Mouse (Mus musculus) cerebellum, adult (tissue): Measurements from ENCODE around the gene Erc2.

ENCODE experiments used
- ATAC-seq: cut with Nextera tagmentation; 2 replicates; pipeline ENCODE4 v1.9.2; 2017; ENCODE audit warnings: mild to moderate bottlenecking, moderate library complexity, mixed read lengths; ENCODE audit not compliant: insufficient number of reproducible peaks, low FRiP score, low TSS enrichment

Erc2 gene

DNA sequence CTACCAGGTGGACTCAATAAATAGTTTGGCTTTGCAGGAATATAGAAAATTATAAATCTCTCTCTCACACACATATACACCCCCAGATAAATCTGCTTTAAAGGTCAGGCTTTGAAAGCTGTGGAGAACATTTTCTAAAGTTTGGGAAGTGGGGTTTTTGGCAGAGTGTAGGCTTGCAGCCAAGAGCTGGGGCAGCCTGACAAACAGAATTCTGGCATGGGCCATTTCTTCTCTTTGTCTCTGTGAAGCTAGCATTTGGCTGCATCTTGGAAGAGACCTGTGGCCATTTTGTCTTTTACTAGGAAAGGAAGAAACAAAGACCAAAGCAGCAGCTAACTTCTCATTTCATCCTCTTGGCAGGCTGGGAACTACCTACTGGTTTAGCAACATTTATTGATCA lies 40.0 kb downstream of the Erc2 start:
- ATAC-seq, result no peak

DNA sequence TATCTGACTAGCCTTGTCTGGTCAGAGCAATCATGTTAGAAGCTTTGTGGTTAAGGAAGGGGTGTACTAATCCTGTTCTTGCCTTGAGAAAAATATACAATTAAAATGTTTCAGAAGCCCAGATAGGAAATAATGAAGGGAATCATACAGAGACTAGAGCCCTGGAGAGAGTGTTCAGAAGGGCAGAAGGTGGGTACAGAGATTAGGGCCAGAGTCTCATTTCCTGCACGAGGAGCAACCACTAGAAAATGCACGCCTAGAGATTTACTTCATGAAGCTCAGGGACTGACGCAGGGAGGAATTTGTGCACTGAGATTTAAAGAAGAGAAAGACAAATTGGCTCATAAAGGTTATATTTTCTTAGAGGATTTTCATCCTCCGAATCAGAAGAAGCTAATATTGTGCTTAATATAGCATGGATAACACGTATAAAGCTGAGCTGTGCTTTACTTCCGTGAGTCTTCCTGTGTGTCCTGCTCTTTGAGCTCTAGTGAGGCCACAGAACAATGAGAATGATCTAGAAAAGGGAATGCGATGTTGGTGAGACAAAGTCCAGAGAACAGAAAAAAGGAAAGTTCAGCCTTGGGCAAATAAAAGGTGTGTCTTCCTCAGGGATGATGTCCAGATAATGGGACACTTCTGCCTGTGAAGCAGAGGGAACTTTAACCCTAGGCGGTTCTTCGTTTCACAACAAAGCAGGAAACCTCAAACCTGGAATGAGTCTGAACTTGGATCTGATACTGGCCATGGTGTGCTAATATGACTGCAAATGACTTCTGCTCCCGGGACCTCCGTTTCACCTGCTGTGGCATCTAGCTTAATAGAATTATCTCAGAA lies 45.0 kb downstream of the Erc2 start:
- ATAC-seq, result no peak

DNA sequence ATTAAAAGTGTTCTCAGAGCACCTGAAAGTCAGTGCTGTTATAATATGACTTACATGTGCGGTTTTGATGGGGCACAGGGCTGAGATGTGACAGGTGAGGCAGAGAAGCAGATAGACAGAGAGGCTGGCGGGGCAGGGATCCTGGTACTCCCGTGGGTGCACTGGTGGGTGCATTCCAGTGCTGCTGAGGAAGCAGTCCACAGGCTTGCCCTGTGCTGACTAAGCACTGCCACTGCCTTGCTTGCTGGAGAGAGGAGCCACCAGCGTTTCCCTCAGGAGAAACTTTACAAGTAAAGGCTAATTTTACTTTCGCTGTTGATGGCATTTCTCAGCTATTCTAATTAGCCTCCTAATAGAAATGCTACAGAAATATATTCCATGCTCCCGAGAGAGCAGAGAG lies 45.9 kb downstream of the Erc2 start:
- ATAC-seq, result no peak

DNA sequence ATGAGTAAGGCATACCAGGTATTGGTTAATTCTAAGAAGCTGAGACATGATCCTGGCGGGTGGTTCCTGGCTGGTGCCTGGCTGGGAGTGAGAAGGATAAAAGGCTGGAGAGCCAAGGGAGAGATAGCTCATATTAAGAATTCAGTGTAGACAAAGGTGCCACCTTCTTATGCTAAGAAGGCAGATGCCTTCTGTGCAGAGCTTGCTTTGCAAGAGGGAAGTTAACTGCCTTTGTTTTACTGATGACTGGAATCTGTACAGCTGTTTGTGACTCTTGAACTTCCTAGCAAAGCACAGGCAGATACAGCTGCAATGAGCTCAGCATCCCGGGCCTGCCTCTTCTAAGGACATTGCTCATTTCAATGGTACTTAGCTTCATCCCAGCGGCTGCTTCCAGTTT lies 47.7 kb downstream of the Erc2 start:
- ATAC-seq, result no peak

GRCm38 (mm10) chr14:27672761-27673160 lies 50.5 kb downstream of the Erc2 start:
- ATAC-seq, result no peak

DNA sequence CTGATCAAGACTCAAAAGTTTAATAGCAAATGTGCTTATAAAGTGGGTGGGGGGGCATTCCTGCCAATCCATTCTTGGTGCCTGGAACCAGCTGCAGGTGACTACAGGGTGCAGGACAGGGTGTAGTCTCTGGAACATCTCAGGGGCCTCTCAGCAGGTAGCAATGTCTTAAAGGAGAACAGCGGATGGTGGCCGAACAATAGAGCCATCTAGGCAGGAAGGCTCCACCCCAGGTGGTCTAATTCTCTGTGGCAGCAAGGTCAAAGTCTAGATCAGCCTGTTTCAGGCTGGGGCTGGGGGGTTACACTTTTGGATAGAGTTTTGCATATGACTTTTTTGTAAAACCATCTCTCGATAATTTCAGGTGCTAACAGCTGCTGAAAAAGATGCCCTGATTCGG lies 51.9 kb downstream of the Erc2 start:
- ATAC-seq, result no peak

- ATAC-seq, result no peak
Observed at GRCm38 (mm10) chr14:27674561-27674960, 52.3 kb downstream of the Erc2 start.

- ATAC-seq, result no peak
Observed at GRCm38 (mm10) chr14:27675071-27675470, 52.8 kb downstream of the Erc2 start.

DNA sequence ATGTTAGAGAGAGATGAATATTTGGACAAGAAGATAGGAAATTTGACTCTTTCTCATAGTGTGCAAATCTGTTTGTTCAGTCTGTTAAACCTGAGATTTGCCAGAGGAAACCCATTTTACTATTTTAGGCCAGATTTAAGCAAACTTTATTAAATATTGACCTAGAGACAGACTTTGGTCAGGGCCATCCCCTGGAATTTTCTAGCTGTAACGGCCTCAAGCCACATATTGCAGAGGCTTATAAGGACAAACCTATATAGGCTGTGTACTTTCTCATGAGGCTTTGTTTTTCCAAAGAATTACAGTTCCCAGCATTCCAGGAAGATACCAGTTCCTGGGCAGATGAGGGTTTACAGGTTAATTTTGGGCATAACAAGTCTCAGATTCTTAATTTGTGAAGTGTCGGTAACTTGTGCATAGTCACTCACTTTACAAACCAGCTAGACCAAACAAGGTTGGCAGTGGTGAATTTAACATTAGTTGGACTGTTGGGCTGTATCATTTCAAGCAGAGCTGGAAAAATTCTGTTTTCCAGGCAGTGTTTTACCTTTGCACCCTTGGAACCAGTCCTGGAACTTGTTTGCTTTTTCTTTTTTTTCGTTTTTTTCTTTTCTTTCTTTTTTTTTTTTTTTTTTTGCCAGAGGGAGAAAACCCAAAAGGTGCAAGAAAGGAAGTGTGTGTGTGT lies 60.3 kb downstream of the Erc2 start:
- ATAC-seq, result no peak

GRCm38 (mm10) chr14:27695781-27696180 lies 73.6 kb downstream of the Erc2 start:
- ATAC-seq, result peak; percentile 93

DNA sequence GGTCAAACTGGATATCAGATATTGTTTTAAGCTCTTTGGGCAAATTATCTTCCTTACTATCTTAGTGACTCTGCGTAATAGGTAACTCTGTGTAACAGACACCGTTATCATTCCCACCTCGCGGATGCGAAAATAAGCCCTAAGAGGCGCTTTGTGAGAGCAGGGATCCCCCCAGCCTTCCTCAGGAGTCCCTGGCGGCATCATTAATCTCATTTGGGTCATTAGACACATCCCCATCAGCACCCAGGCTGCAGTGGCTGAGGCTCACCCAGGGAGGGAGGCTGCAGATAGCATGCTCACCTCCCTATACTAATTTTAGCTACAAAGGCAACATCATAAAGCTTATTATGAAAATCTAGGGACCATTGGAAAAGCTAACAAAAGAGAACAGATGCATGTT lies 95.1 kb downstream of the Erc2 start:
- ATAC-seq, result no peak

DNA sequence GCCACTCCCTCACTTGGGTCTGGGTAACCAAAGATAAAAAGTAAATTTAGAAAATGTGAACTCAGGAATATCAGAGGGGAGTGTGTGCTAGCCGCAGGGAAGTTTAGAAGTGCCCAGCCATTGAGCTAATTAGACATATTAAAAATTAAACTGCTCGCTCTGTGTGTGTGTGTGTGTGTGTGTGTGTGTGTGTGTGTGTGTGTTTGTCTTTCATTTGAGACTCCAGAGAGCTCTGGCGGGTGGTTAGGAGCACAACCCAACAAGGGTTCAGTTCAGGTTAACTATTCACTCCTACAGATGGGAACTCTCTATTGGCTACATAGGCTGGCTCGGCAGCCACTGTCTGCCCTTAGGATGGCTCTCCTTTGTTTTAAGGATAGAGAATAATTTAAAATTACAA lies 97.4 kb downstream of the Erc2 start:
- ATAC-seq, result no peak

DNA sequence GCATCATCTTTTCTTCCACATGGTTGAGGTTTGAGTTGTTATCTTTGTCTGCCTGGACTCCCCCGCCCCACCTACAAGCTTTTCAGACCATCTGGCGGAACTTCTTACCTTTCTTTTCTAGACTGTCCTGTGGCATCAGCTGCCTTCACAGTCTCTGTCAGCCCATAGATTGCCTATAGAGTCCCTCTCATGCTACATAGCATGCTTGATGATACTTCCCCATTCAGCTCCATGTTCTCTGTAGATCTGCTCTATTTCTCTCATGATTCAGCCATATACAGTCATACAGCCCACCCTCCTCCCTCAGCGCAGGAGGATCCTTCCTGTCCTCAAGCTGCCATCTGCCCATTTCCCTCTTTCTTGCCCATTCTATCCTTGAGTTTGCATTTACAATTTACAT lies 98.7 kb downstream of the Erc2 start:
- no peak for ATAC-seq

GRCm38 (mm10) chr14:27721759-27722158 lies 99.5 kb downstream of the Erc2 start:
- no peak for ATAC-seq

GRCm38 (mm10) chr14:27727541-27727940 lies 105.3 kb downstream of the Erc2 start:
- no peak for ATAC-seq

DNA sequence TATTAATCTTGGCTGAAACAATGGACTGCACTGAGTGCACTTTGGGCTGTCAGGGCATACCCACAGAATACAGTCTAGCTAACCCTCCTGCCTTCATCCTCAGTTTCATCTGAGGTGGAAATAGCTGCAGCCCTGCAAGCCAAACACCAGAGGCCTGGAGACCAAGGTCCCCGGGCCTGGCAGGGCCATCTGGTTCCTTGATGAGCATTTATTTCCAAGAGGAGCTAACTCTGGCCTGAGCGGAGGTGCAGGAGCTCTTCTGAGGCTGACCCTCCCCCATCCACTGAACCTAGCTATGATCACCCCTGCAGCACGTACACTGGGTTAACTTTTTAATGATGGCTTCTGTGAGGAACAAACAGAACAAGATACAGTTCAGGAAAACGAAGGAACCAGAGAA lies 108.9 kb downstream of the Erc2 start:
- no peak for ATAC-seq

- ATAC-seq, result no peak
Observed at GRCm38 (mm10) chr14:27739436-27739835, 117.2 kb downstream of the Erc2 start.

DNA sequence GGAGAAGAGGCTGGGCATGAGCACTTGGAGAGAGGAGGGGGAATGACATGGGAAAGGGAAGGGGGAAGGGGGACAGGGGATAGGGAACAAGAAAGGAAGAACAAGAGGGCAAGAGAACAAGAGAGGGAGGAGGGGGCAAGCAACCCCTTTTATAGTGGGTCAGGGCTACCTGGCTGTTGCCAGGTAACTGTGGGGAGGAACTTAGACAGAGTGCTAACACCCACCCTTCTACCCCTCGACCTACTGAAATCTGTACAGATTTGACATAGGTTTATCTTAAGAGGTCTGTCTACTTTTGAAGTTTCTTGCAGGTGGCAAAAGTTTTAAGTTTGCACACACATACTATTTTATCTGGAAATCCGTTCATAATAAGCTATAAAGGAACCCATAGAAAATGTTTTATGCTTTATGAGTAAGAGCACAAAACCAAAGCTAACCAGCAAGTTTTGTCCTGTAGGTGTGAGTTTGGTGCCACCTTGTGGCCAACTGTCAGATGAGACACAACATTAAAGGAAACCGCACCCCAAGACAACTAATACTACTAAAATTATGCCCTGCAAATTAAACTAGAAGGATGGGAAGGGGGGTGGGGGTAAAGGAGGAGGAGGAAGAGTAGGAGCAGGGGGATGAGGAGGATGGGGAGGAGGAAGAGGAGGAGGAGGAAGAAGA lies 119.2 kb downstream of the Erc2 start:
- ATAC-seq, result peak; percentile 45; the same call in 1 of the 2 replicates

DNA sequence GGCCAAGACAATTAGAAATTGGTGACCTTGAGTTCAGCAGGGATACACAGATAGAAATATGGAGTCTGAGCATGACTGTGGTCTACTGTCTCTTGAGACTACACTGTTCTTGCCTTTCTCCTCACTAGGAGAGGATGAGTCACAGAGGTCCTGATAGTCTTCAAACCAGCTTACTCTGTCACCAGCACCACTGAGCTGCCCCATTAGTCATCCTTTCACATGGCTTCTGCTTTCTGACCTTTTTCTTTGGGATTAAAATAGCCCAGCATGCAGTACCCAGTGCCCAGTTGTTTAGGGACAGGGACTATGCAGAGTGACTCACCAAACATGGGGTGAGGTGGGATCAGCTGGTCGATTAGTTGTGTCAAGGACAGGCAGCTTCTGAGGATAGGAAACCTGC lies 132.1 kb downstream of the Erc2 start:
- ATAC-seq, result no peak

DNA sequence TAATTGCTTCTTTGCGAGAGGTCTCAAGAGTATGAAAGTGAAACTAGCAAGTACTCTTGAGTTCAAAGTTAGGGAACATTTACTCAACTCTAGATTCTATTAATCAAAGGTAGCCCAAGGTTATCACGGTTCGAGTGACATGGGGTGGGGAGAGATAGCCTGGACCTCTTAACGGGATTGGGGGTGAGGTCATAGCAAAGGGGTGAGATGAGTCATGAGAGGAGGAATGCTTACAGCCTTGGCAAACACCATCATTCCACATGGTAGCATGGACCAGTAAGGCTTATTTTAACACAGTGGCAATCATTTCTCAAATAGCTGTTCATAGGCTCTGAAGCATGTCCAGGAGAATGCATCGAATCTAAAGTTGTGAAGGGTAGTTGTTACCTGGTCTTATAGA lies 134.7 kb downstream of the Erc2 start:
- ATAC-seq, result no peak

GRCm38 (mm10) chr14:27758230-27758629 lies 136.0 kb downstream of the Erc2 start:
- no peak for ATAC-seq
